Mouse (Mus musculus) bone marrow, adult 2 months (tissue): ENCODE data around the gene Cxcr5.

Experiments used
- CTCF ChIP-seq: fragments of 200-500 bp; IDR thresholded peaks from 2 replicates; pipeline ENCODE4 v1.5.1; 2011; ENCODE audit warnings: low read length, control low read depth; ENCODE audit not compliant: control insufficient read depth, insufficient read depth
- POLR2A ChIP-seq: fragments of 200-500 bp; IDR thresholded peaks from 2 replicates; pipeline ENCODE4 v1.6.1; 2011; ENCODE audit warnings: low read depth, mild to moderate bottlenecking, control low read depth, low read length, borderline replicate concordance; ENCODE audit not compliant: control insufficient read depth

DNA sequence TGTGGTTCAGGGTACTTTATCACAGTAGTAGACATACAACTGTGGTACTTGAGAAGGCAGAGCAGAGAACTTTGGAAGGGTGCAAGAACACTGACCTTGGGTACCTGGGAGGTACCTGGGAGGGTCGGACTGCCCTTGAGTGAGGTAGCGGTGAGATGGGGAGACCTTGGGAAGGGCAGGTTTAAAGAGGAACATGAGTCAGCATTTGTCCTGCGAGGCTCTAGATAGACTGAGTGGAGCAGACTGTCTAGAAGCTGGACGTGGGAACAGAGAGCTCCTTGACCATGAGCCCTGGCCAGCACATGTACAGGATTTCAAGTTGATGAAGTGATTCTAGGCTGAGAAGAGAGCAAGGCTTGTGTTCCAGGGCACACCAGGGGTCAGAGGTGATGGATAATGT is 19.3 kb downstream of the Cxcr5 start:
- TF ChIP-seq CTCF (no peak), POLR2A (no peak)
